15 mouse cellular contexts compared by ENCODE assay signal in the genomic region with DNA sequence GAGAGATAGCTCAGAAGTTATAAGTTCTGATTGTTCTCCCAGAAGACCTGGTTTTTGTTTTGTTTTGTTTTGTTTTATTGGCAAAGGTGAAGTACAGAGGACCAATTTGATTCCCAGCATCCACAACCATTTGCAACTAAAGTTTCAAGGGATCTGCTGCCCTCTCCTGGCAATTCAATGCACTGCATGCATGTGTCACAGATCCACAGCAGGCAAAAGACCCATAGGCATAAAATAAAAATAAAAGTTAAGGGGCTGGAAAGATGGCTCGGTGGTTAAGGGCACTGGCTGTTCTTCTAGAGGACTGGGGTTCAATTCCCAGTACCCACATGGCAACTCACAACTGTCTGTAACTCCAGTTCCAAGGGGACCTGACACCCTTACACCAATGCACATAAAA. TPM values are rescaled to one million over a fixed set of nuclear protein-coding genes. Genes with fewer than 3 reads are reported as not detected.
A peak's percentile ranks its signal among the peaks of the same experiment; 100 is the strongest.
DNase-seq lines count a peak whose midpoint lies in the region; ATAC-seq and TF ChIP-seq lines count a peak whose summit lies in the region.
"Had no signal": no experiment of that assay in that cellular context is flagged by ENCODE, and none has a peak within 500 bp of the region (broad histone marks: within the 10 kb centered on the region; RNA-seq: fewer than 3 reads in every experiment).

No protein-coding gene starts in this region.

- peak; percentile 44 for DNase-seq in CD4-positive, CD25-positive, alpha-beta regulatory T cell, adult 2 months (ENCODE audit: low read depth, low spot score)
- no peak for DNase-seq in liver, adult 2 months (ENCODE audit: extremely low read depth, low read depth, low spot score)
- DNase-seq in liver, result no peak
- DNase-seq in CH12.LX (ENCODE audit: extremely low read depth), result peak; percentile 18
- no peak for DNase-seq in cerebellum, adult 2 months
- DNase-seq: adrenal gland, postnatal 36 days; cerebellum, adult 11-12 months; layer of hippocampus, adult 9-11 months; lung, adult 2 months had no signal

- no peaks in the 10 kb centered on the region for H3K27me3 ChIP-seq in liver, adult 2 months (ENCODE audit: control insufficient read depth, insufficient read depth, low read length)
- peaks cover 13% of the 10 kb centered on the region for H3K27me3 ChIP-seq in CH12.LX (replicated peaks)
- H3K27me3 ChIP-seq in cerebellum, adult 2 months (ENCODE audit: control insufficient read depth, insufficient read depth, low read length), result no peaks in the 10 kb centered on the region
- H3K27me3 ChIP-seq in kidney, embryonic 15.5 days, result no peaks in the 10 kb centered on the region

- no peak for TF ChIP-seq POLR2A in liver, adult 2 months (IDR thresholded peaks at IDR 0.05; ENCODE audit: extremely low read depth, insufficient read depth, low read length)
- no peak for TF ChIP-seq POLR2A in CH12.LX (IDR thresholded peaks at IDR 0.05; ENCODE audit: low read depth, low read length)
- no peak for TF ChIP-seq POLR2A in bone marrow, adult 2 months (IDR thresholded peaks at IDR 0.05; ENCODE audit: borderline replicate concordance, control insufficient read depth, low read depth, low read length)
- TF ChIP-seq POLR2A in cerebellum, adult 2 months (IDR thresholded peaks at IDR 0.05; ENCODE audit: borderline replicate concordance, insufficient read depth, low read length), result no peak

- WGBS in liver, adult 2 months, result 74% methylated on average over 1 of the region's 1 CpGs
- WGBS in bone marrow, adult 2 months, result 50% methylated on average over 1 of the region's 1 CpGs
- WGBS in cerebellum, adult 2 months, result 85% methylated on average over 1 of the region's 1 CpGs
- 62% methylated on average over 1 of the region's 1 CpGs for WGBS in kidney, embryonic 15.5 days

- no peak overlapping the region for H3K4me3 ChIP-seq in liver, adult 2 months (ENCODE audit: insufficient read depth, low read depth, low read length)
- H3K4me3 ChIP-seq in CH12.LX (replicated peaks in 1 of 3; ENCODE audit: low read depth in 2 of 3, low read length in 2 of 3, poor library complexity in 1 of 3), result no peak overlapping the region
- no peak overlapping the region for H3K4me3 ChIP-seq in bone marrow, adult 2 months (replicated peaks; ENCODE audit: control insufficient read depth, low read depth, low read length)
- H3K4me3 ChIP-seq in cerebellum, adult 2 months (replicated peaks; ENCODE audit: insufficient read depth, low read depth, low read length), result no peak overlapping the region
- no peak overlapping the region for H3K4me3 ChIP-seq in kidney, embryonic 15.5 days (replicated peaks)
- H3K4me3 ChIP-seq: hindbrain, embryonic 10.5 days; myocyte had no signal

- peaks cover 8% of the 10 kb centered on the region for H3K9me3 ChIP-seq in CH12.LX (replicated peaks; ENCODE audit: low read length)
- 0 out of 2 replicates have a peak, but pooled peaks cover 6% of the 10 kb centered on the region for H3K9me3 ChIP-seq in kidney, embryonic 15.5 days (replicated peaks)

- in situ Hi-C loops in CH12.LX (cut with MboI; ENCODE audit: low pct_ligation_motif_present, low pct_unique_long_range_greater_than_20kb, low sequenced_read_pairs), result loop anchor here (5.0 kb wide), 1 partner anchor 37 kb away; no protein-coding TSS in a partner anchor

- H3K9ac ChIP-seq in liver, adult 2 months (ENCODE audit: low read depth, low read length), result no peak overlapping the region
- H3K9ac ChIP-seq in CH12.LX (ENCODE audit: insufficient read depth, low read depth), result no peak overlapping the region
- H3K9ac ChIP-seq in kidney, embryonic 15.5 days, result no peak overlapping the region

- no peak overlapping the region for H3K27ac ChIP-seq in liver, adult 2 months (replicated peaks; ENCODE audit: insufficient read depth, low read depth, low read length)
- H3K27ac ChIP-seq in CH12.LX (ENCODE audit: insufficient read depth, low read depth), result no peak overlapping the region
- no peak overlapping the region for H3K27ac ChIP-seq in bone marrow, adult 2 months (ENCODE audit: control insufficient read depth, insufficient read depth, low read depth, low read length, poor library complexity)
- no peak overlapping the region for H3K27ac ChIP-seq in cerebellum, adult 2 months (ENCODE audit: insufficient read depth, low read length)
- H3K27ac ChIP-seq in kidney, embryonic 15.5 days, result no peak overlapping the region
- H3K27ac ChIP-seq: hindbrain, embryonic 10.5 days had no signal

- H3K4me2 ChIP-seq in CH12.LX (ENCODE audit: insufficient read depth, low read depth, poor library complexity, severe bottlenecking), result no peak overlapping the region
- no peak overlapping the region for H3K4me2 ChIP-seq in kidney, embryonic 15.5 days
- H3K4me2 ChIP-seq: heart, embryonic 11.5 days had no signal

- TF ChIP-seq RAD21 in CH12.LX (IDR thresholded peaks at IDR 0.05; ENCODE audit: low read depth, low read length), result peak; percentile 36

- no peaks in the 10 kb centered on the region for H3K36me3 ChIP-seq in liver, adult 2 months (ENCODE audit: control insufficient read depth, insufficient read depth, low read length)
- no peaks in the 10 kb centered on the region for H3K36me3 ChIP-seq in CH12.LX (replicated peaks in 1 of 2; ENCODE audit: control insufficient read depth in 1 of 2, insufficient read depth in 1 of 2, low read length in 1 of 2)
- H3K36me3 ChIP-seq in kidney, embryonic 15.5 days, result no peaks in the 10 kb centered on the region
- H3K36me3 ChIP-seq: hindbrain, embryonic 10.5 days had no signal

- dilution Hi-C loops in CH12.LX (cut with MboI; ENCODE audit: extremely low pct_ligation_motif_present, extremely low pct_unique_long_range_greater_than_20kb, low sequenced_read_pairs), result no loop called here

- ATAC-seq in CD4-positive, CD25-positive, alpha-beta regulatory T cell, adult 4 months, result no peak
- no peak for ATAC-seq in kidney, embryonic 15.5 days (replicated peaks; ENCODE audit: low FRiP score)

- TF ChIP-seq CTCF in liver, adult 2 months (IDR thresholded peaks at IDR 0.05; ENCODE audit: low read depth, low read length), result peak; percentile 12; the same call in 1 of the 2 replicates
- peak; percentile 39 to 48; a peak in 3 of 4 replicates for TF ChIP-seq CTCF in CH12.LX (conservative IDR thresholded peaks at IDR 0.05 in 1 of 2, IDR thresholded peaks at IDR 0.05 in 1 of 2; ENCODE audit: low read depth in 2 of 2, low read length in 2 of 2)
- TF ChIP-seq CTCF in bone marrow, adult 2 months (IDR thresholded peaks at IDR 0.05; ENCODE audit: control insufficient read depth, insufficient read depth, low read length), result peak; percentile 19; the same call in 1 of the 2 replicates
- no peak for TF ChIP-seq CTCF in cerebellum, adult 2 months (IDR thresholded peaks at IDR 0.05; ENCODE audit: borderline replicate concordance, insufficient read depth, low read depth, low read length)

- H3K79me2 ChIP-seq in liver, adult 2 months (ENCODE audit: control insufficient read depth, insufficient read depth, low read length), result no peaks in the 10 kb centered on the region
- H3K79me2 ChIP-seq in CH12.LX (replicated peaks; ENCODE audit: control insufficient read depth, extremely low read depth, insufficient read depth, poor library complexity, severe bottlenecking), result no peaks in the 10 kb centered on the region

- no peak for TF ChIP-seq EP300 in CH12.LX (IDR thresholded peaks at IDR 0.05; ENCODE audit: low read length)

- no peaks in the 10 kb centered on the region for H3K4me1 ChIP-seq in liver, adult 2 months (ENCODE audit: control insufficient read depth, insufficient read depth, low read length)
- no peaks in the 10 kb centered on the region for H3K4me1 ChIP-seq in CH12.LX (ENCODE audit: control insufficient read depth in 1 of 2, insufficient read depth in 2 of 2)
- no peaks in the 10 kb centered on the region for H3K4me1 ChIP-seq in bone marrow, adult 2 months (ENCODE audit: control insufficient read depth, insufficient read depth, low read length)
- no peaks in the 10 kb centered on the region for H3K4me1 ChIP-seq in cerebellum, adult 2 months (ENCODE audit: control insufficient read depth, insufficient read depth, low read length)
- H3K4me1 ChIP-seq in kidney, embryonic 15.5 days, result no peaks in the 10 kb centered on the region
- H3K4me1 ChIP-seq: hindbrain, embryonic 10.5 days had no signal

TF ChIP-seq in CH12.LX, 34 proteins besides CTCF, POLR2A, EP300 and RAD21:
- peak; percentile 22 for TF ChIP-seq SMC3 (IDR thresholded peaks at IDR 0.05; ENCODE audit: low read depth, low read length)
- no peak for TF ChIP-seq KAT2A (IDR thresholded peaks at IDR 0.05; ENCODE audit: insufficient replicate concordance, low read length)
- no peak for TF ChIP-seq GABPA (IDR thresholded peaks at IDR 0.05; ENCODE audit: insufficient replicate concordance, low read depth, low read length)

RNA-seq across cellular contexts. Expression of a gene that starts 28.8 kb away (rescaled TPM):
- 100 to 1,000 TPM in 1 of 2 experiments, 10 to 100 TPM in 1; 96.5 to 101 TPM for polyA plus RNA-seq in CD4-positive, CD25-positive, alpha-beta regulatory T cell, adult 4 months (2017; shearing (Covaris generic))
- total RNA-seq in liver, adult 2 months (2014; rRNA removed), result 41.6 and 53.6 TPM in 2 replicates
- 8.1 and 10.3 TPM in 2 replicates for polyA plus RNA-seq in liver, adult 2 months (2012; rRNA removed)
- 47.2 and 50.5 TPM in 2 replicates for total RNA-seq in CH12.LX (2012; rRNA removed)
- 58.7 and 69.2 TPM in 2 replicates for total RNA-seq in CH12.LX (2014; rRNA removed)
- 73.5 and 74.4 TPM in 2 replicates for polyA plus RNA-seq in CH12.LX (2012; ENCODE audit: insufficient read length, low read depth)
- 29.3 and 48.0 TPM in 2 replicates for polyA plus RNA-seq in bone marrow, adult 2 months (2011; ENCODE audit: insufficient read depth, insufficient read length, low replicate concordance, missing spikeins)
- polyA plus RNA-seq in cerebellum, adult 2 months (2012; rRNA removed), result 66.8 and 66.9 TPM in 2 replicates
- 122 and 126 TPM in 2 replicates for polyA plus RNA-seq in kidney, embryonic 15.5 days (2015; fragmentation: Nextera tagmentation; extraction: Ambion mirVana)

RNA-seq across cellular contexts. Expression of a gene that starts 46.1 kb away (rescaled TPM):
- polyA plus RNA-seq in CD4-positive, CD25-positive, alpha-beta regulatory T cell, adult 4 months (2017; shearing (Covaris generic)), result 1 to 10 TPM; 2.2 to 3.2 TPM
- 0.18 and 0.20 TPM in 2 replicates for total RNA-seq in liver, adult 2 months (2014; rRNA removed)
- 0.04 and 0.06 TPM in 2 replicates for polyA plus RNA-seq in liver, adult 2 months (2012; rRNA removed)
- 0.17 TPM in 2 replicates for total RNA-seq in CH12.LX (2012; rRNA removed)
- not detected in 2 replicates for total RNA-seq in CH12.LX (2014; rRNA removed)
- not detected in 2 replicates for polyA plus RNA-seq in CH12.LX (2012; ENCODE audit: insufficient read length, low read depth)
- polyA plus RNA-seq in bone marrow, adult 2 months (2011; ENCODE audit: insufficient read depth, insufficient read length, low replicate concordance, missing spikeins), result 0.57 TPM in 1 of 2 replicates, not detected in the other
- 1.4 TPM in 2 replicates for polyA plus RNA-seq in cerebellum, adult 2 months (2012; rRNA removed)
- polyA plus RNA-seq in kidney, embryonic 15.5 days (2015; fragmentation: Nextera tagmentation; extraction: Ambion mirVana), result 2.0 and 2.4 TPM in 2 replicates
- polyA plus RNA-seq: myocyte had no signal

Comparison
In these comparisons a context has a peak if more than half of its experiments do, and no peak if none do; other contexts are left out.
1. DNase-seq: peak in CD4-positive, CD25-positive, alpha-beta regulatory T cell, adult 2 months (single experiment) and CH12.LX (single experiment); none in liver, adult 2 months (single experiment), liver (single experiment) and cerebellum, adult 2 months (0 of 2).